Comparison of ENCODE assay signal across 17 mouse cellular contexts in the genomic region with DNA sequence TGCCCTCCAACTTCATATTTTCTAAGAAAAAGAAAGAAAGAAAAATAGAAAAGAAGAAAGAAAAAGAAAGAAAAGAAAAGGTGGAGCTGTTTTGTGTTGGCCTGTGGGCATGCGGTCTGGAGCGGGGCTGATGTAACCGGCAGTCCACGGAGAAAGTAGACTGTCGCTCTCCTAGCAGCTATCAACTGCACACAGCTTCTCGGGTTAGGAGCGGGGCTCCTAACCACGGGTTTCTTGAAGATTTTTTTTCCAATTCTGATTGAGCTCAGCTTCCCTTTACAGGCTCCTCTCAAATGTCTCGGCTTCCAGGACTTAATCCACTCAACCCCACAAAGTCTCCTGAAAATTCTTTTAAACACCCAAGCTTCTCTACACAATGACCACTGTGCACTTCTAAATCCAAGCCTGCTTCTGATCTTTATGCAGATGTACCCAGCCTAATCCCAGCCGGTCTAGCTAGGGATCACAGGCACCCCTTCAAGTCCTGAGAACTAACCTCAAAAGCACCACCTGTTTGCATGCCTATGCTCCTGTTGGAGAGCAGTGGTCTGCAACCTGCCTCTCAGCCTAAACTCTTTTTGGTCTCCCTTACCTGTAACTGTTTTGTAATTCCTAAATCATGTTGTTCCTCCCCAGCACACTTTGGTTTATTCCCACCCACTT. TPM values are rescaled to one million over a fixed set of nuclear protein-coding genes. Genes with fewer than 3 reads are reported as not detected.
A peak's percentile ranks its signal among the peaks of the same experiment; 100 is the strongest.
DNase-seq lines count a peak whose midpoint lies in the region; ATAC-seq and TF ChIP-seq lines count a peak whose summit lies in the region.
"Had no signal": no experiment of that assay in that cellular context is flagged by ENCODE, and none has a peak within 500 bp of the region (broad histone marks: within the 10 kb centered on the region; RNA-seq: fewer than 3 reads in every experiment).

No protein-coding gene starts in this region.

- no peaks in the 10 kb centered on the region for H3K27me3 ChIP-seq in megakaryocyte, embryonic 14.5 days (replicated peaks)
- no peaks in the 10 kb centered on the region for H3K27me3 ChIP-seq in liver, embryonic 11.5 days (replicated peaks; ENCODE audit: control insufficient read depth, insufficient read depth, low read length)
- no peaks in the 10 kb centered on the region for H3K27me3 ChIP-seq in midbrain, embryonic 16.5 days (ENCODE audit: control insufficient read depth, insufficient read depth, low read depth, low read length)
- H3K27me3 ChIP-seq: Patski had no signal

- H3K36me3 ChIP-seq in megakaryocyte, embryonic 14.5 days (replicated peaks; ENCODE audit: low read length) = peaks cover 23% of the 10 kb centered on the region
- H3K36me3 ChIP-seq in liver, embryonic 11.5 days (ENCODE audit: control insufficient read depth, insufficient read depth, low read length) = 0 out of 2 replicates have a peak, but pooled peaks cover 2% of the 10 kb centered on the region
- no peaks in the 10 kb centered on the region for H3K36me3 ChIP-seq in midbrain, embryonic 16.5 days (ENCODE audit: control insufficient read depth, insufficient read depth, low read length)

- no peak for TF ChIP-seq POLR2A in brain, embryonic 14.5 days (IDR thresholded peaks at IDR 0.05; ENCODE audit: borderline replicate concordance, extremely low read depth, insufficient read depth, insufficient read length, poor library complexity, severe bottlenecking)

- H3K4me1 ChIP-seq in megakaryocyte, embryonic 14.5 days = peaks cover 69% of the 10 kb centered on the region
- H3K4me1 ChIP-seq in liver, embryonic 11.5 days (replicated peaks; ENCODE audit: control insufficient read depth, insufficient read depth, low read length) = peaks cover 10% of the 10 kb centered on the region
- H3K4me1 ChIP-seq in midbrain, embryonic 16.5 days (ENCODE audit: control insufficient read depth, insufficient read depth, low read length) = peaks cover 9% of the 10 kb centered on the region

- no peak for TF ChIP-seq CTCF in brain, embryonic 14.5 days (IDR thresholded peaks at IDR 0.05; ENCODE audit: borderline replicate concordance, extremely low read depth, insufficient read depth, insufficient read length)

- H3K9me3 ChIP-seq in megakaryocyte, embryonic 14.5 days = peaks cover 9% of the 10 kb centered on the region
- H3K9me3 ChIP-seq in liver, embryonic 11.5 days (ENCODE audit: control insufficient read depth, low read length) = no peaks in the 10 kb centered on the region
- no peaks in the 10 kb centered on the region for H3K9me3 ChIP-seq in midbrain, embryonic 16.5 days (replicated peaks; ENCODE audit: control insufficient read depth, low read length, poor library complexity, severe bottlenecking)

- peak overlapping the region; percentile 83 for H3K4me3 ChIP-seq in megakaryocyte, embryonic 14.5 days (replicated peaks)
- no peak overlapping the region for H3K4me3 ChIP-seq in liver, embryonic 11.5 days (ENCODE audit: low read depth, low read length)
- H3K4me3 ChIP-seq in midbrain, embryonic 16.5 days (ENCODE audit: low read depth, low read length) = no peak overlapping the region

- WGBS in liver, embryonic 11.5 days = 36% methylated on average over 10 of the region's 10 CpGs
- WGBS in midbrain, embryonic 16.5 days = 14% methylated on average over 10 of the region's 10 CpGs

- H3K27ac ChIP-seq in liver, embryonic 11.5 days (ENCODE audit: low read depth, low read length) = no peak overlapping the region; the same call in 1 of the 2 replicates
- H3K27ac ChIP-seq in midbrain, embryonic 16.5 days (ENCODE audit: low read length) = peak overlapping the region; percentile 42; the same call in 1 of the 2 replicates
- H3K27ac ChIP-seq: hindbrain, postnatal 0 days had no signal

- peak; percentile 12 for DNase-seq in brain, embryonic 14.5 days (ENCODE audit: low read depth)
- DNase-seq in liver, embryonic 11.5 days (ENCODE audit: low spot score) = no peak
- no peak for DNase-seq in retina, embryonic 14.5 days (ENCODE audit: low spot score)
- no peak for DNase-seq in cerebellum, postnatal 25 days
- DNase-seq: adrenal gland, adult 8-10 months; cerebellum, postnatal 10 days; gastrocnemius, postnatal 25 days; heart, postnatal 10 days; kidney, adult 9 months; lung, postnatal 36 days; right cerebral cortex, postnatal 25 days; thymus, adult 18-20 months had no signal

- no peak for ATAC-seq in megakaryocyte, adult 5-6 weeks (ENCODE audit: poor library complexity, severe bottlenecking)
- peak; percentile 92 for ATAC-seq in liver, embryonic 11.5 days (replicated peaks; ENCODE audit: low FRiP score)
- ATAC-seq in midbrain, embryonic 16.5 days = no peak
- ATAC-seq: hindbrain, postnatal 0 days; Patski had no signal

- no peak overlapping the region for H3K9ac ChIP-seq in liver, embryonic 11.5 days (ENCODE audit: low read depth, low read length)
- H3K9ac ChIP-seq in midbrain, embryonic 16.5 days (ENCODE audit: low read depth, low read length) = no peak overlapping the region

- peak overlapping the region; percentile 41 for H3K4me2 ChIP-seq in liver, embryonic 11.5 days
- no peak overlapping the region for H3K4me2 ChIP-seq in midbrain, embryonic 16.5 days (ENCODE audit: low read length)

RNA-seq across cellular contexts. Expression of a gene that starts 42.6 kb away (rescaled TPM):
- 0.36 and 5.4 TPM in 2 replicates for polyA plus RNA-seq in megakaryocyte, embryonic 14.5 days (2012; ENCODE audit: insufficient read depth, low replicate concordance)
- 22.7 and 24.8 TPM in 2 replicates for total RNA-seq in megakaryocyte, adult 5-6 weeks (2015)
- 21.4 and 28.5 TPM in 2 replicates for total RNA-seq in megakaryocyte, adult 5-6 weeks (2017)
- polyA plus RNA-seq in brain, embryonic 14.5 days (2012; rRNA removed) = 34.5 and 41.5 TPM in 2 replicates
- polyA plus RNA-seq in liver, embryonic 11.5 days (2014; fragmentation: Nextera tagmentation; extraction: Ambion mirVana) = 15.8 and 19.0 TPM in 2 replicates
- 30.8 and 36.9 TPM in 2 replicates for polyA plus RNA-seq in midbrain, embryonic 16.5 days (2015; fragmentation: Nextera tagmentation; extraction: Ambion mirVana)
